Mouse (Mus musculus) embryo, embryonic 11.5 days (tissue): ENCODE measurements around the gene Enthd1.

Experiments
- DNase-seq: peaks from one replicate; pipeline ENCODE4 v3.0.0-alpha.2; 2012; ENCODE audit warnings: low read depth, low spot score

The Enthd1 gene

DNA sequence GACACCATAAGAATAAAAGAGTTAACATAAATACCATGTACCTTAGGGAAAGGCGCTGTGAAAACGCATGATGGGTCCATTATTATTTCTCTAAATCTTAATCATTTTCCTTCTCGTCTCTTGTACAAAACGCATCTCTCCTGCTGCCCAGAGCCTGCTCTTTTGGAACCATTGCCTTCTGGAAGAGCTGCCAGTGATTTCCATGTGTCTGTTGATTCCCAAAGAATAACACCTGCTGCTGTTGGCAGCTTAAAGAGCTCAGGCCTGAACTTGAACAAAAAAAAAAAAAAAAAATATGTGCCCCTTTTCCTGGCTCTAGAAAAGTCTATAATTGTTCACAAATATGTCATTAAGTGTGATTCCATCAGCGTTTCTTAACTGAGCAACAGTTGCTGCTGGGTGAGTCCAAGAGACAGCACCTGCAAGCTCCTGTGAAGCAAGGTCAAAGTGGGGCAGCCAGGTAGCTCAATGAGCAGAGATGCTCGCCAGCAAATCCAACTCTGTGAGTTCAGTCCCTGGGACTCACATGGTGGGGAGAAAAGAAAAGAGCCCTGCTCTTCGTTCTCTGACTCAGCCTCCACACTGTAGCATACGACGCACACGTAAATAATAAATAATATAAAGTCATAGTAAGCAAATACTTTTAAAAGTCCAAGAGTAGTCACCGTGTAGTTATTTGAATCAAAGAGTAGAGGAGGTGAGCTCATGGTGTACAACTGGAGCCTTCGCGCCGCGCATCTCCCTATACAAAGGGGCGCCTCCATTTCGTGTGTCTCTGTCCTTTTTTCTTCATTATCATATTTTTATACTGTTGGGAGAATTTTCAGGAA is 9.5 kb upstream of the Enthd1 start:
- DNase-seq, result no peak

DNA sequence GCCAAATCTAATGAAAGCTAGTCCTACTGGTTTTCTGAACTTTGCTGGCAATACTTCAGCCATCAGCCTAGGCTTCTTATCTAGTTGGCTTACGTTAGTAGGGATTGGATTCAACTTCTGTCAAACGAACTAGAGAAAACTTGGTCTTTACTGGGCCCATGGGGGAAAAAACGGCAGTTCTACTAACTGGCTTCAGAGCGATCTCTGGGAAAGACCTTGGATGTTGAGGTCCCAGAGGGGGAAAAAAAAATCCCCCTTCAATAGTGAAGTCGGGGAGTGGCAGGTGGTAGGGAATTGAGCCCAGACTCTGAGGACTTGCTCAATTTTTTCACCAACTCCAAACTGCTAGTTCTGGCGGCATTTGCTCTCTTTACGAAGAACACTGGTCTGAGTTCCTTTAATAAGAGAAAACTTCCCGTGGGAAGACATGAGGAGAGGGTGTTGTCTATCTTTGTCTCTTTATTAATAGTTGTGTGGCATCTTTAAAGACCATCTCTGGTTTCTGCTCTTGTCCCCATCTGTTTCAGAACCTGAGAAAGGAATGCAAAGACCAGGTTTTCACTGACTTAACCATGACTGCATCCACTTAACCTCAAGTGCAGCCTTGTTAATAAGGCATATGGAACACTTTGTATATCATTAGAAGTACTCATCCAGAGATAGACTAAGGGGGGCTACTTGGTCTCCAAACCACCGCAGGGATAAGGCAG is 8.0 kb upstream of the Enthd1 start:
- DNase-seq, result no peak

DNA sequence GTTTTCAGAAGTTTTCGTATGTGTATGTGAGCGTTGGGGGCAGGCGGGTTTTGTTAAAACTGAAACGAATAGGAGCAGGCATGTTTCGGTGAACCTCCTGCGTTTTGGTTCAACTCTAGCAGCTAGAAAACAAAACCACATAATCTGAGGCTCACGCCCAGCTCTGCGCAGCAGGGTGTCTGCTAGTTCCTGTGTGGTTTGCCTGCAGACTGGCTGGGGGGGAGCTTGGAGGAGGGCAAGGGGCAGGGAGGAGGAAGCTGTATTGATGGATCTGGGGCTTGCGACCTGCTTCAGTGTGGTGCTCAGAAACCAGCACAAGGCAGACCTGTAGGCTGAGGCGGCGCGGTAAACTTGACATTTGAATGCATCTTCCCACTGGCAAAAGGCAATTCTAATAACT is 7.3 kb upstream of the Enthd1 start, which contains the start of gene Grap2:
Grap2 (plus strand) TSS at position 304 of the 400 bp plus-strand sequence.
- no peak for DNase-seq

DNA sequence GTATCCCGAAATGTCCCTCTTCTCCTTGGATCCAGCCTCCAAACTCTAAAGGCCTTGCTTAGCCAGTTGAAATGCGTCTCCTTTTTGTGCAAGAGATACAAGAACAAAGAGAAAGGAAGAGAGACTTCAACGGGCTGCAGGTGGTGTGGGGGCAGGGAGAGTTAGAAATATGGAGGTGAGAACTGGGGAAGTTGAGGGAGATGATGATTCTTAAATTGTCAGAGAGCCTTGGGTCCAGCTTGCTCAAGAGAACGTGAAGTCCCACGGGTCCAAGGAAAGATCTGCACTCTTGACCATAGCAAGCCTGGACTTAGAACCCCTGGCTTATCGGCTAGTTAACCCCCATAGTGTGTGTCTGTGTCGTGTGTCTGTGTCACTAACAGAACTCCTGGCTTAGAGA is 6.7 kb upstream of the Enthd1 start:
- no peak for DNase-seq

DNA sequence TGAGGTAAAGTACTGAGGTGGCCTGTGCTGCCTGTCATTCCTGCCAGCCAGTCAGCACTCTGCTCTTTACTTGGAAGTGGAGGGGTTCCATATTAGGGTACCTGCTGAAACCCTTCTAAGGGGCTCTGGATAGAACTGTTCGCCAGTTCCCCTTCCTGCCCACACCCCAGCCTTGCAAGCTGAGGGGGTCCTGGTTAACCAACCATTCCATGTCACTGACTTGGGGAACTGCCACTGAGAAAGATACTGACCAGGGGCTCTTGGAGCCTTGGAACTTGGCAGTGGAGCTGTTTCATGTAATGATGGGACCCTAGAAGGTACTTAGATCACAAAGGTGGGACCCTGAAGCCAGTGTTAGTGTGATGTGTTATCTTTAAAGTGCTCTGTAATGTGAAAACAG is 5.3 kb upstream of the Enthd1 start:
- DNase-seq, result no peak

DNA sequence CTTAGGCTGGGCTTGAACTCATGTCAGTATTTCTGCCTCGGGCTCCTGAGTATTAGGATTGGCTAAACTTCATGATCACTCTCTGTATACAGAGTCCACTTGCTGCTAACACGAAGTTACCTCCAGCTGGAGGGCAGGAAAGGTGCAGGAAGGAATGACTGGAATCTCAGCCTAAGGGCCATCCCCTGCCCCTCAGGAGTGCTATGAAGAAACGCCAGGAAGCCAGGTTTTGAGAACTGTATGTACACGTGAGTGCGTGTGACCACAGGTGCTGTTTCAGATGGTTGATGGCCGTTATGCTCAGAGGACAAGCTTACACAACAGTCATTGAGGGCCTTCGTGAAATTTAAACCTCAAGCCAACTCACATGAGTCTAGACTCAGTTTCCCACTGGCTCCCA is 4.2 kb upstream of the Enthd1 start:
- DNase-seq, result no peak

DNA sequence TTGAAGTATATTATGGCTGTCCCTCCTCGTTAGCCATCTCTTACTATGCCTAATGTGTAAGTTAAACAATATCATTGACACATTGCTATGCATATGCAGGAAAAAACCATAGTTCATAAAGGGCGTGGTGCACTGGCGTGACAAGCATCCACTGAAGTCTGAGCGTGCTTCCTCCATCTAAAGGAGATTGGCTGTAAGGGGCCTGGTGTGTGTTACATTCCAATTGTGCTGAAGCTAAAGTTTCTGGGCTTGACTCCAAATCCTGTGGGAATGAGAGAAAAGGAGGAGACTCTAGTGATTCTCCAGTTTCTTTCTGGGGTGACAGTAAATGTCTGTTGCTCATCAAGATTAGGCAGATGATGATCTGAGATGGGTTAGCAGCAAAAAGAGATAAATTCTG is 2.8 kb upstream of the Enthd1 start:
- DNase-seq, result no peak

DNA sequence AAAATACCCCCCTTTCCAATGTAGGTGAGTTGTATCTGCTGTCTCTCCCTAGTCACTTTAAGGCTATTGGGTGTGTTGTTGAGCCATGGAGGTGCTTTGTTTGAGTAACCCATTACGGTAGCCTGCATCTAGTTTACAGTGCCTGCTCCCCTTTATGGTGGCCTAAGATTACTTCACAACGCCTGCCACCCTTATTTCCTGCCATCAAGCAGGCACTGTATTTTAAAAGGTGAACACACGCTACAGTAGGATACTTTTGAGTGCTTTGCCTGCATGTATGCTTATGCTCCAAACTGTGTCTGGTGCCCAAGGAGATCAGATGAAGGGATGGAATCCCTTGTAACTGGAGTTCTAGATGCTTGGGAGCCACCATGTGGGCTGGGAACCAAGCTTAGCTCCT is 2.2 kb upstream of the Enthd1 start:
- no peak for DNase-seq

DNA sequence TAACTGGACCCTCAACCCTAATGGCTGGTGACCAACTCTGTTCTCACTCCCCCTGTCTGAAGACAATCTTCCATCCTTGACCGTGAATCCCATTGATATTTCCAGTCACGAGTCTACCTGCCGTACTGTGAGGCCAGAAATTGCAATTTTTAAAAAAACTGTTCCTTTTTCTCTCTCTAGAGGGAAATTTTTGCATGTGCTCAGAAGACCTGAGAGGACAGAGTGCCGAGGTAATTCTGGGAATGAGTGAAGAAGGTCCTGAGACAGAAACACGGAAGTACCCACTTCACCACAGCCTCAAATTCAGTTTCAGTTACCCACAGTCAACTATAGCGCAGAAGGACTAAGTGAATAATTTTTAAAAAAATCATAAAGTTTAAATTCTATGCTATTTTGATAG is 1.7 kb upstream of the Enthd1 start:
- DNase-seq, result no peak

DNA sequence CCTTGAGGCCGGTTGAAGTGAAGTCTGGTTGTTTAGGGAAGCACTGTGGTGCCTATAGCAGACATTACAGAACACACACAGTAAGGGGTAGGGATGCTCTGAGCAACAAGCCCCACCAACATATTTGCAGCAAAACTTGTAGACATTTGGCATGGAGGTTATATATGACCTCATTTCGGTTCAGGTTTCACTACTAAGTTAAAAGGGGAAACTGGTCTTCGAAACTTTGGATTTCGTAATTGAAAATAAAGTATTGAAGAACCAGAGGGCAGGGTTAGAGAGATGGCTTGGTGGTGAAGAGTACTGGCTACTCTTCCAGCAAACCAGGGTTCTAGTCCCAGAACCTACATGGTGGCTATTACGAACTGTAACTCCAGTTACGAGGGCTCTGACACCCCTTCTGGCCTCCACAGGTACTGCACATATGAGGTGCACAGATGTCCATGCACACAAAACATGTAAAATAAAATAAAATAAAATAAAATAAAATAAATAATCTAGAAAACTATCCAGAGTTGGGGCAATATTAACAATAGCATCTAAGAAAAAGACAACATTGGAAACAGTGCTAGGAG is 1.2 kb downstream of the Enthd1 start:
- no peak for DNase-seq

DNA sequence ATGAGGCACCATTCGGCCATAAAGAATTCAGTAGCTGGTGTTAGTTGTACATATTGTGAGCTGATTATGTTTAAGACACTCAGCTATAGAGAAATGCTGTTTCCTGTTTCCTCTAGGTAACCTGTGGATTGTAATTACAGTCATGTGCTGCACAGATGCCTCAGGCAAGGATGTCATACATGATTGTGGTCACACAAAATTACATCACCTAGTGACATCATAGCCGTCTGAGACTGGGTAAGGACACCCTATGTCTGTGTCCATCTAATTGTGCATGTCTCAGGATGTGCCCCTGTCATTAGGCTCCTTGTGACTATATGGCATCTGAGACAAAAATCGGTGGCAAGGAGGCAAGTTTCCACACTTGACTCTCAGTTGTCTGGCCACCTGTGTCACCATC is 2.5 kb downstream of the Enthd1 start:
- DNase-seq, result no peak

DNA sequence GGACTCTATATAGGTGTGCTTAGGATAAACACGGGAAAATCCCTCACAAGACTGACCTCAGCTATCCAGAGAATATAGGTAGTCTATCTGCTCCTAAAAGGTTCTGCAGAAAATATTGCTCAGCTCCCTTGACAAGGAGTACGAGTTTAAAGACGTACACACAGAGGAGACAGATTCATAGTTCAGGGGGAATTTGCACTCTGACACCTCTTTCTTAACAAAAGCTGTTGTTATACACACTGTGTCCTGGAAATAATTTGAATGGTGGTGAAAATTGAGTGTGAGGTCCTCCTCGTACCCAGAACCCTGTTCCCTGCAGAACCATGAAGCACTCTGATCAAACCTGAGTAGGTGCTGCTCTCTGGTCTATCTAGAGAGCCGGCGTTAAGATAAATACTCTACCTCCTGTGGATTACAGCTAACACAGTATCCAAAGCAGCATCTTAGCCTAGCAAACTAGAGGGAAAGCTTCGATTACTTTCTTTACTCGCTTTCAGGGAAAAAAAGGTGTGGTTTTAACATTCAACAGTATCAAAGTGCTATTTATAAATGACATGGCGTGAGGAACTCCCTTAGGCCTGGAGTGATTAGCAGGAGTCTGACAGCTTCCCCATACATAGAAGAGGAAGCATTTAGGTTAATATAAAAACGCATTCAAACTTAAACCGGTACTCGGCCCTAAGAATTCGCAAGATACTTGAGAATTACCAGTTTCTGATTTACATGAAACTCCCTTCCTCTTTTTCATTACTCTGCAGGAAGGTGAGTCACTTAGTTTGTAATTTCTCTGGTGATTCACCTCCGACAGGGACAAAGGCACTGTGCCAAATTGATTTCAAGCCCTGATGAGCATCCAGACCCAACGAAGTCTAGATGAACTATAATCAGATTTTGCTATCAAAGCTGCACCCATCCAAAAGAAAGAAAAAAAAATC is 4.0 kb downstream of the Enthd1 start:
- no peak for DNase-seq

DNA sequence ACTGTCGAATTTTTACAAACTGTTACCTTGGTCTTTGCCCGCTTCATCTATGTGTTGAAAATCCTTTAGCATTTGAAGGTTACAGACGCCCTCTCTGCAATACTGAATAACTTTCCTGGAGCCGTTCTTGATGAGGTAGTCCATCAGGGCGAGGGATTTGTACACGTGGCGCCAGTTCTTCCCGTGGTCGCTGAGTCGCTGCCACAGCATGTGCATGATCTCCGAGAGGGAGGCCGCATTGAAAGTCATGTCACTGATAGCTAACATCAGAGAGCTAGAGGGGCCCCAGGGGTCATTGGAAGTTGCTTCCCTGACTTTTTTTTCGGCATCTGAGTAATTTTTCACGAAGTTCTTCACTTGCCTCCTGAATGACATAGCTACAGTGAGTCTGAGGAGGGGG is 5.0 kb downstream of the Enthd1 start:
- DNase-seq, result no peak

DNA sequence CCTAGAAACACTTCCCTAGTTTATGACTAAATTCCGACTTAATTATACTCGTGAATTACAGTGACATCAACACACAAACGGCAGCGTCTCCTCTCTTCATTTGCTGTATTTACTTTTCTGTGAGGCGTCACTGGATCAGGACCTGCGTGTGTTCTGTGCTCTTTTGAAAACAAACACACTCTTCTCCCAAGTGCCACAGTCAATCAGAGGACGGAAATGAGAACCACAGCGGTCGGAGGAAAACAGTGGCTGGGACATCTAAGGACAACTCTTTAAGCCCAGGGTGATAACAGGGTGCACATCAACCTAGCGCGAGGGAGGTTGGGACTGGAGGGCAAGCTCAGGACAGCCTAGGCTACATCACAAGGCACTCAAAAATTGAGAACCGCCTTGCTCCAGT is 5.4 kb downstream of the Enthd1 start:
- no peak for DNase-seq

DNA sequence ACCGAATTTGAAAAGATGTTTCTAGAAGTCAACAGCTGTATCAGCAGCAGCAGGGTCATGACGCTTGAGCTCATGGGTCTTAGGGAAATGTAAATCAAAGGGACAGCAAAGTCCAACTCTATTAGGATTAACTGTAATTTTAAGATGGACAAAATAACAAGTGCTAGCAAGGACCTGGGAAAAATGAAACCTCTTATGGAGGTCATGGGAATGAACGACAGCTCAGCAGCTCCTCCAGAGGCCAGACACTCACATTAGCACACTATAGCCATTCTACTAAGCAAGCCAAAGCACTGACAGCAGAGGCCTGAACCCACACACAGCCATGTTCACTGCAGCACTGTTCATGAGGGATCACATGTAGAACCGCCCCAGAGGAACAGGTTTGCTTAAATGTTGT is 7.2 kb downstream of the Enthd1 start:
- DNase-seq, result no peak

DNA sequence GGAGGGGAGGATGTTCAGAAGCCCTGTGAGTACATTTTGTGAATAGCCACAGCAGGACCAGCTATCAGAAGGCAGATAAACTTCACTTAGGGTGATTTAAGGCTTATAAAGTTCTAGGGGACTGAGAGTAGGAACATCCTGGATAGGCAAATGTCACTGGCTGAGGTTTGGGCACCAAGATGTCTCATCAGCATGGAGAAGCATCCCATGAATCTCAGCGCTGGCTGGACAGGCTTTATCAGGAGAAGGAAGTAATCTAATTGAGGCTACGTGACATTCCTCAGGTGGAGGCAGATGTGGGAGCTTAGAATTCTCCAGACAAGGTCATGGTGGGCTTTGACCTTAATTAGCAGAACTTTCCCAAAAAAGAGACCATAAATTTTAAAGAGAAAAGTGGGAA is 8.9 kb downstream of the Enthd1 start:
- no peak for DNase-seq

DNA sequence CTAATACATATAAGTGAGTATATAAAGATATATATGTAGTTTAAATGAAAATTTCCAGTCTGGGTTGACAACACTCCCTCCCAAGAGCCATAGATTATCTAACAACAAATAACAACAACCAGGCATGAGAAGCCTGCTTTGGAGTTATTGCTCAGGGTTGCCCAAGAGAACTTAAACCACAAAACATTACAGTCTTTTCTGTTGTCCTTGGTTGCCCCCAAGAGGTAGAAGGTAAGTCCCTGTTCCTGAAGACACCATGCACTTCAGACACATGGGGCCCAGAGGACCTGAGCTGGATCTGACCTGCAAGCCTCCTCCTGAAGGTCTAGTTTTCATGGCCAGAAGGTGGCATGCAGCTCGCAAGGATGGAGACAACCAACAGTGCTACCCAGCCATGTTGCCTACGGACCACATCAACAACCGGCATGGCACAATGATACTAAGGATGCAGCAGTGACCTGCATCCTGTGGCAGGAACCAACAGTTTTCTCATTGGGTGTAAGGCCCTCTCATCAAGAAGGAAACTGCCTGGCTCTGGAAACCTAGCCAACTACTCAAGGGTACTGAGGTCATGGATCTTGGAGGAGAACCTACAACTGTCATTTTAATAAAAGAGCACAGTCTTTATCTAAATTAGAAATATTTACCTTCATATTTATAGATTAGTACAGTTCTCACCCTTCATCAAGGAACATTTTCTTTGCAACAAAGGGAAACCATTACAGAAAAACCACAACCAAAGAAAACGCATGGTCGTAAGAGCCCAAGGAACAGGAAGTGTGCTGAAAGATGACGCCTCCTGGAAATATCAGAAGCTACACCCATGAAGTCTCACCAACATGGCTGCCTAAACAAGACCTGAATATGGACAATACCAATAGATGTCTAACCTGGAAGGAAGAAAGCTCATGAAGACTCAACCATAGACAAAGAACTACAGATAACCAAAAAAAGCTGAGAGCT is 9.8 kb downstream of the Enthd1 start:
- DNase-seq, result no peak

DNA sequence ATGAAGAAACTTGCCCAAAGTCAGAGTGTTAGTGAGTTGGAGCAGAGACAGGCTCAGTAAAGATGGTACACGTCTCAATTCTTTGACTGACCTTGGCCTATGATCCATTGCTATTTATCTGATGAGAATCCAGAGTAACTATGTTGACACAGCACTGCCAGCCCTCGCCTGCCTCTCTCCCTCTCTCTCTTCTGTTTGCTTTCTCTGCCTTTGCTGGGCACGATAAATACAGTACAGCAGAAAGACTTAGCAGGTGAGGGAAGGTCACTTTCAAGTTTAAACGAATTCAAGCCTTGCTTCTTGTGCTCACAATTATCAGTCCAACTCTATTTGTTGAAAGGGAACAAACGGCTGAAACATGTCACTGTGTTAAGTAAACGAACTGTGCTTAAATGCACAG is 19.5 kb downstream of the Enthd1 start:
- no peak for DNase-seq

DNA sequence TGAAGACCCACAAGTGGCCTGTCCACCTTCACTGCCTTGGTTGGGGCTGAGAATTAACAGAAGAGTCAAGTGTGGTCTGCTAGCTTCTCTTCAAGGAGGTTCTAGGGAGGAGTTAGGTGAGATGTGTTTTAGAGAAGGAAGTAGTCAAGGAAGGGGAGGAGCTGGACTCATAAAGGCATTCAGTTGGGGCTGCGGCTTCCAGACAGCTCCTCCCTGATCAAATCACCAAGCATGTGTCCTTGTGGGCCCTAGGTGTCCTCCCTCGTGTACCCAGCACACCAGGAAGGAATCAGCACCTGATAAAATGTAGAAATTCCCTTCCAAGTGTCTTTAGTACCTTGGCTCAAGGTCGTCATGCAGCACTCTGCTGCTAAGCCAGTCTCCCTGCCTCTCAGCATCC is 20.8 kb downstream of the Enthd1 start:
- no peak for DNase-seq

DNA sequence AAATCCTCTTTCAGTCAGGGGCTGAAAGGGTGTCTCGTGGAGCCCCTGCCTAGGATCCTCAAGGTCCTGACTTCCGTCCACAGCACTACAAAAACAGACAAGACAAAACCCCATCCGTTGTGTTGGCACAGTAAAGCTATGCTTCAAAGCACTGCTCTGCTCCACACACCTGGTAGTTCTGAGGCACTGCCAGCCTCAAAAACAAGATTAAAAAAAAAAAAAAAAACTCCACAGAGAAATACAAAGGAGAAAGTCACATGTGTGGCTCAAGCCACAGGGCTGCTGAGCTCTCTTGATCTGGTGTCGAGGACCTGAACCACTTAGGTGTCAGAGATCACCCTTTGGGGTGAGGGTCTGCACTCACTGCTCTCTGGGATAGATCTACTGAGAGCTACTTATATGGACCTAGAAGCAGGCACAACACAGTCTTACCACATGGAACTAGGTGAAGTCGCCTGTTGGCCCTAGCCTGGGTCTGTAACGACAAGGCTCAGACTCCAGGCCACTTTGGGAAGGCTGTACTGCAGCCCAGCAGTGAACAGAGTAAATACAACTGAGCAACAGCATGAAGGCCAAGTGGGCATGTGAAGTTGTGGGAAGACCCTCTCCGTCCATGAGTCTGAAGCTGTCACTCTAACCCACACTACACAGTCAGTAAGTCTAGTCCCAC is 26.1 kb downstream of the Enthd1 start:
- no peak for DNase-seq
